Mouse (Mus musculus) forebrain, embryonic 10.5 days (tissue): ENCODE measurements around the gene Sprr2h. TPM values are rescaled to one million over a fixed set of nuclear protein-coding genes. Genes with fewer than 3 reads are reported as not detected.

Experiments
- DNase-seq: peaks from one replicate; pipeline ENCODE4 v3.0.0-alpha.2; 2017; ENCODE audit warnings: low spot score; ENCODE audit errors: extremely low spot score
- H3K27ac ChIP-seq: fragments of 300-500 bp; sonication (generic); 2 replicates; pipeline ENCODE4 v1.5.1; 2016; ENCODE audit warnings: mild to moderate bottlenecking
- H3K27me3 ChIP-seq: fragments of 300-500 bp; sonication (generic); 2 replicates; pipeline ENCODE4 v1.6.1; 2016; ENCODE audit warnings: mild to moderate bottlenecking; ENCODE audit not compliant: poor library complexity, severe bottlenecking
- H3K36me3 ChIP-seq: fragments of 300-500 bp; sonication (generic); replicated peaks from 2 replicates; pipeline ENCODE4 v1.6.1; 2016; ENCODE audit warnings: mild to moderate bottlenecking, moderate library complexity
- H3K4me1 ChIP-seq: fragments of 300-500 bp; sonication (generic); 2 replicates; pipeline ENCODE4 v1.6.1; 2016
- H3K4me3 ChIP-seq: fragments of 300-500 bp; sonication (generic); 2 replicates; pipeline ENCODE4 v1.5.1; 2016; ENCODE audit warnings: mild to moderate bottlenecking, moderate library complexity
- H3K9me3 ChIP-seq: fragments of 300-500 bp; sonication (generic); 2 replicates; pipeline ENCODE4 v1.6.1; 2016; ENCODE audit warnings: mild to moderate bottlenecking, moderate library complexity
- WGBS: fragments of 180-500 bp; shearing (Covaris S2); methylation state at CpG from one replicate; pipeline ENCODE4 v1.1.7; 2016; 5-methylcytosine and 5-hydroxymethylcytosine counted together
- polyA plus RNA-seq: library from polyadenylated mRNA; unstranded; fragments of >200 nt; fragmentation: Nextera tagmentation; extraction: Ambion mirVana; gene quantifications from 2 replicates; pipeline ENCODE4 v1.2.1, GENCODE M21; 2016

Sprr2h gene
- not detected in 2 replicates for polyA plus RNA-seq

DNA sequence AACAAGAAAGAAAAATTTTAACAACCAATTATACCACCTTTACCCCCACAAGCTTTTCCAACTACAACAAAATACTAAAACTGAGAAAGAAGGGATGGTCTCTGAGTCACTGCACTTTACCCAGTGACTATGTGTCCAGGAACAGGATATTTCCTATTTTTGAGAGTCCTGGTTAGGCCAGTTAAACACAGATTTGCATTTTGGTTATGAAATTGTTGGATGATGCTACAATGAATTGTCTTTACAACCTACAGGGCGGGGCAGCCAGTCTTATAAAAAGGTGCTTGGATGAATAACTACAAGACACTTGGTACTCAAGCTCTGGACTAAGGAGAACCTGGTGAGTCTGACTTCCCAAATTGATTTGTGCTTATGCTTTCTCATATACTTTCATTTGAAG is at the start of gene Sprr2h:
TSS of gene Sprr2h (plus strand) at position 301 of the 400 bp plus-strand sequence.
- no peak within 1 kb of the TSS for H3K4me3 ChIP-seq
- DNase-seq, result no peak
- H3K9me3 ChIP-seq, result no peaks in the 10 kb centered on the region
- H3K27ac ChIP-seq, result no peak within 1 kb of the TSS
- 84% methylated on average over 1 of the region's 1 CpGs for WGBS
- no peaks in the 10 kb centered on the region for H3K27me3 ChIP-seq
- no peaks in the 10 kb centered on the region for H3K36me3 ChIP-seq
- H3K4me1 ChIP-seq, result no peaks in the 10 kb centered on the region

DNA sequence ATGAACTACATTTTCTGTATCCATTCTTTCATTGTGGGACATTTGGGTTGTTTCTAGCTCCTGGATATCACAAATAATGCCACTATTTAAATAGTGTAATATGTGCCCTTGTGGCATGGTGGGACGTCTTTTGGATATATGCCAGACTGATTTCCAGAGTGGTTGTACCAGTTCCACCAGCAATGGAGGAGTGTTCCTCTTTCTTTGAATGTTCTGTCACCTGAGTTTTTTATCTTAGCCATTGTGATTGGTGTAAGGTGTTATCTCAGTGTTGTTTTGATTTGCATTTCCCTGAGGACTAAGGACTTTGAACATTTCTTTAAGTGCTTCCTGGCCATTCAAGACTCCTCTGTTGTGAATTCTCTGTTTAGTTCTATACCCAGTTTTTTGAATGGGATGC is 49.2 kb upstream of the Sprr2h start:
- 91% methylated on average over 1 of the region's 1 CpGs for WGBS
- Histone ChIP-seq H3K27me3 (no peaks in the 10 kb centered on the region), H3K27ac (no peak overlapping the region), H3K36me3 (no peaks in the 10 kb centered on the region), H3K4me1 (no peaks in the 10 kb centered on the region), H3K9me3 (no peaks in the 10 kb centered on the region), H3K4me3 (no peak overlapping the region)
- no peak for DNase-seq

DNA sequence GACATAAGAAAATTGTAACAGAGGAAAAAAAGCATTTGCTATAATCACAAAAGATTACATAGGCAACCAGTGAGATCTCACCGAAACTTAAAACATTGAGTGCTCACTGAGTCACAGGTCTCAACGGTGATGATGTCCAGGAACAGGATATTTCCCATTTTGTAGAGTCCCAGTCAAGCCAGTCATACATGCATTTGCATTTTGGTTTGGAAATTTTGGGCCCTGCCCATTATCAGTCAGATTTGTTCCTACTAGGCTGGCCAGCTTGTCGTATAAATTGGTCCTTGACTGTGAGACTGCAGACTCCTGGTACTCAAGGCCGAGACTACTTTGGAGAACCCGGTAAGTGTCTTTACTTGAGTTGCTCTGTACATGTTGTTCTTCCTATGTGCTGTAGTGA is 46.6 kb upstream of the Sprr2h start, which contains the start of gene Sprr2d:
TSS of gene Sprr2d (plus strand) at position 301 of the 400 bp plus-strand sequence.
- Histone ChIP-seq H3K4me3 (no peak within 1 kb of the TSS), H3K27ac (no peak within 1 kb of the TSS), H3K36me3 (no peaks in the 10 kb centered on the region), H3K9me3 (no peaks in the 10 kb centered on the region), H3K27me3 (no peaks in the 10 kb centered on the region), H3K4me1 (no peaks in the 10 kb centered on the region)
- DNase-seq, result no peak
- WGBS, result 93% methylated on average over 5 of the region's 5 CpGs

DNA sequence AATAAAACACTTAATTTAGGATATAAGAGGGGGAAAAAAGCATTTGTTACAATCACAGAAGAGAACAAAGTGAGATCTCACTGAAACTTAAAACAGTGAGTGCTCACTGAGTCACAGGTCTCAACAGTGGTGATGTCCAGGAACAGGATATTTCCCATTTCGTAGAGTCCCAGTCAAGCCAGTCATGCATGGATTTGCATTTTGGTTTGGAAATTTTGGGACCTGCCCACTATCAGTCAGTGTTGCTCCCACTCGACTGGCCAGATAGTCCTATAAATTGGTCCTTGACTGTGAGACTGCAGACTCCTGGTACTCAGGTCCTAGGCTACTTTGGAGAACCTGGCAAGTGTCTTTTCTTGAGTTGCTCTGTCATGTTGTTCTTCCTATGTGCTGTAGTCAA is 33.6 kb upstream of the Sprr2h start, which contains the start of gene Sprr2e:
TSS of gene Sprr2e (plus strand) at position 301 of the 400 bp plus-strand sequence.
- H3K27ac ChIP-seq, result no peak within 1 kb of the TSS
- H3K4me1 ChIP-seq, result no peaks in the 10 kb centered on the region
- no peaks in the 10 kb centered on the region for H3K27me3 ChIP-seq
- no peaks in the 10 kb centered on the region for H3K36me3 ChIP-seq
- no peaks in the 10 kb centered on the region for H3K9me3 ChIP-seq
- no peak for DNase-seq
- H3K4me3 ChIP-seq, result no peak within 1 kb of the TSS
- WGBS, result 89% methylated on average over 2 of the region's 2 CpGs

DNA sequence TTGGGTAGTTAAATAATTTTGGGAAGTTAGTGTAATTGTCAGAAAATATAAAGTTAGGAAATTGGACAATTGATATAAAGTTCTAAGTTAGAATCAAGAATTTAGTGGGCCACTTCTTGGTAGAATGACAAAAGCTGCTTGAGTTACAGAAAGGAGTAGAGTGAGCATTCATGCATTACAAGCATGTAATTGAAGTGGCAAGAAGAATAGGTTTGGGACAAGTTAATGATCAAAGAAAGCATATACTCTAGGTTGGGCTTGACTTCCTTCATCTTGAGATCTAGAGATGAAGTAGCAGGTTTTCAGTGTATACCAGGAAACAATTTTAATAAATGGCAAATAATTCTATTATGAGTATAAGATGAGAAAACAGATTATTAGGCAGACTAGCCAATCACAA is 23.9 kb upstream of the Sprr2h start:
- DNase-seq, result no peak
- H3K9me3 ChIP-seq, result peaks cover 3% of the 10 kb centered on the region; the same call in 1 of the 2 replicates
- no peak overlapping the region for H3K4me3 ChIP-seq
- no peaks in the 10 kb centered on the region for H3K27me3 ChIP-seq
- no peaks in the 10 kb centered on the region for H3K4me1 ChIP-seq
- no peak overlapping the region for H3K27ac ChIP-seq
- H3K36me3 ChIP-seq, result no peaks in the 10 kb centered on the region

DNA sequence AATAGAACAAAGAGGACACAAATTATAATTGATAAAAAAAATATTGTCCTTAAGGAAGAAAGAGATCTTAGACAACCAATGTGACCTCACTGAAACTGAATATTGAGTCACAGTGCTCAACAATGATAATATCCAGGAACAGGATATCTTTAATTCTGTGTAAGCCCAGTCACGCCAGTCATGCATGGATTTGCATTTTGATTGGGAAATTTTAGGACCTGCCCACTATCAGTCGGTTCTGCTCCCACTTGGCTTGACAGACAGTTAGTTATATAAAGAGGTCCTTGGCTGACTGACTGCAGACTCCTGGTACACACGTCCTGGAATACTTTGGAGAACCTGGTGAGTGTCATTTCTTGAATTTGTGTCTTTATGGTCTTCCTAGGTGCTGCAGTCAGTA is 20.6 kb upstream of the Sprr2h start, which contains the start of gene Sprr2f:
TSS of gene Sprr2f (plus strand) at position 301 of the 400 bp plus-strand sequence.
- Histone ChIP-seq H3K27me3 (no peaks in the 10 kb centered on the region), H3K4me3 (no peak within 1 kb of the TSS), H3K27ac (no peak within 1 kb of the TSS), H3K4me1 (no peaks in the 10 kb centered on the region), H3K36me3 (no peaks in the 10 kb centered on the region), H3K9me3 (no peaks in the 10 kb centered on the region)
- WGBS, result 78% methylated on average over 3 of the region's 3 CpGs
- DNase-seq, result no peak

DNA sequence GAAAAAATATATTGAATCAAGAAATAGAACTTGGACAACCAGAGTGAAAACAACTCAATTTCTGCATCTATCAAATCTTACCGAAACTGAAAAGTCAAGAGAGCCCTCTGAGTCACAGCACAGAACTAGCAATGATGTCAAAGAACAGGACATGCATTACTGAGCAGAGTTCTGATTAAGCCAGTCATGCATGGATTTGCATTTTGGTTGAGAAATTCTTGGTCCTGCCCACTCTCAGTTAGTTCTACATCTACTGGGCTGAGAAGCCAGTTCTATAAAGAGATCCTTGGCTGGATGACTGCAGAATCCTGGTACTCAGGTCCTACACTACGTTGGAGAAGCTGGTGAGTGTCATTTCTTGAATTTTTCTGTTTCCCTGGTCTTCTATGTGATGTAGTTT is 11.9 kb upstream of the Sprr2h start:
- H3K9me3 ChIP-seq, result no peaks in the 10 kb centered on the region
- no peaks in the 10 kb centered on the region for H3K36me3 ChIP-seq
- no peak for DNase-seq
- 75% methylated on average over 2 of the region's 2 CpGs for WGBS
- no peaks in the 10 kb centered on the region for H3K4me1 ChIP-seq
- H3K27ac ChIP-seq, result no peak overlapping the region
- H3K4me3 ChIP-seq, result no peak overlapping the region
- H3K27me3 ChIP-seq, result no peaks in the 10 kb centered on the region

DNA sequence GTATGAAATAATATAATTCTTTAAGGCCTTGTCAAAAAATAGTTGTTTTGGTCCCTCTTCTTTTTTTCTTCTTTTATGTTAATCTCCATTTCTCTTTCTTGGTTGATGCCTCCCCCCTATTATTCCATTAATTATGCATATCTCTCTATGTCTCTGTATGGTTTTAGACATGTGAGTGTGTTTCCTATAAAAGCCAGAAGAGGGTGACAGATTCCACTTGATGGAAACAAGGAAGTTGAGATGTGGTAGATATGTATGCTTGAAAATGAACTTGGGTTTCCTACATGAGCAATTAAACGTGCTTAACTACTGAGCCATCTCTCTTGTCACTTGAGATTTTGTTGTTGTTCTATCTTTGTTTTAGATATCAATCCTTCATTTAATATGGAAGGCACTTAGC is 8.8 kb downstream of the Sprr2h start:
- no peak overlapping the region for H3K27ac ChIP-seq
- H3K4me3 ChIP-seq, result no peak overlapping the region
- no peak for DNase-seq
- no peaks in the 10 kb centered on the region for H3K27me3 ChIP-seq
- no peaks in the 10 kb centered on the region for H3K36me3 ChIP-seq
- 60% methylated on average over 1 of the region's 1 CpGs for WGBS
- H3K9me3 ChIP-seq, result no peaks in the 10 kb centered on the region
- H3K4me1 ChIP-seq, result no peaks in the 10 kb centered on the region

DNA sequence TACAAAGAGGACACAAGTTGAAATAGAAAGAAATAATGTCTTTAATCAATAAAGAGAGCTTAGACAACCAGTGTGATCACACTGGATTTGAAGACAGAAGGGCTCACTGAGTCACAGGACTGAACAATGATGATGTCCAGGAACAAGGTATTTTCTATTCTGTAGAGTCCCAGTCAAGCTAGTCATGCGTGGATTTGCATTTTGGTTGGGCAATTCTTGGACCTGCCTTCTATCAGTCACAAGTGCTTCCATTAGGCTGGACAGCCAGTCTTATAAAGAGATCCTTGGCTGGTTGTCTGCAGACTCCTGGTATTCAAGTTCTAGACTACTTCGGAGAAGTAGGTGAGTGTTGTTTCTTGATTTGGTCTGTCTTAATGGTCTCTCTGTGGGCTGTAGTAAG is 22.2 kb downstream of the Sprr2h start, which contains the start of gene Sprr2i:
TSS of gene Sprr2i (plus strand) at position 301 of the 400 bp plus-strand sequence.
- Histone ChIP-seq H3K27me3 (no peaks in the 10 kb centered on the region), H3K36me3 (no peaks in the 10 kb centered on the region), H3K27ac (no peak within 1 kb of the TSS), H3K4me3 (no peak within 1 kb of the TSS), H3K4me1 (no peaks in the 10 kb centered on the region), H3K9me3 (no peaks in the 10 kb centered on the region)
- DNase-seq, result no peak
- 96% methylated on average over 2 of the region's 2 CpGs for WGBS

DNA sequence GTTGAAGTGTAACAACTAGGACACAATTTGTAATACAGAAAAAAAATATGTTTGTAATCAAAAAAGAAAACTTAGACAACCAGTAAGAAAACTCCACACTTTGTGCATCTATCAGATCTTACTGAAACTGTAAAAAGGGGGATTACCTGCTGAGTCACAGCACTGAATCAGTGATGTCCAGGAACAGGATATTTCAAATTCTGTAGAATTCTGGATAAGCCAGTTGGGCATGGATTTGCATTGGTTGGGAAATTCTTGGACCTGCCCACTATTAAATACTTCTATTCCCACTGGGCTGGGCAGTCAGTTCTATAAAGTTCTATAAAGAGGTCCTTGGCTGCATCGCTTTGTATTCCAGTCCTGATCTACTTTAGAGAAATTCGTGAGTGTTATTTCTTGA is 32.3 kb downstream of the Sprr2h start, which contains the start of gene Sprr2j-ps:
TSS of gene Sprr2j-ps (plus strand) at position 301 of the 400 bp plus-strand sequence.
- Histone ChIP-seq H3K27ac (no peak within 1 kb of the TSS), H3K9me3 (no peaks in the 10 kb centered on the region), H3K27me3 (no peaks in the 10 kb centered on the region), H3K4me1 (no peaks in the 10 kb centered on the region), H3K36me3 (no peaks in the 10 kb centered on the region), H3K4me3 (no peak within 1 kb of the TSS)
- WGBS, result 95% methylated on average over 2 of the region's 2 CpGs
- DNase-seq, result no peak

DNA sequence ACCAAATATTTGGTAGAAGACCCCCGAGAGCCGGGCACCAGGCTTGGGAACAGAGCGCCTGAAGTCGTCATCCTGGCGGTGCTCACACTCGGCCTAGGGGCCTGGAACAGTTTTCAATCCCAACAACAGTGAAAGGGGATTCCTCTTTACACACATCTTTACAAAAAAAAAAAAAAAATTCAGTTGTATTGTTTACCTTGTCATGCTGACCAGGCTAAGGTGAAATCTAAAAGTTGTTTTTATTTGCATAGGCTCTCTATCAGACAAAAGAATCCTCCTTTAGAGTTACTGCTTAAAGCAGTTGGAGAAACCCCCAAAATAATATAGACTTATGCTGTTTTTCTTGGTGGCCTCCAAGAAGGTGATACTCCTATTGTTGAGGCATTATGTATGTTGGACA is 43.8 kb downstream of the Sprr2h start, which contains the start of gene Gm9774:
TSS of gene Gm9774 (minus strand) at position 101 of the 400 bp plus-strand sequence.
- H3K4me1 ChIP-seq, result no peaks in the 10 kb centered on the region
- H3K27me3 ChIP-seq, result no peaks in the 10 kb centered on the region
- no peak within 1 kb of the TSS for H3K27ac ChIP-seq
- 94% methylated on average over 6 of the region's 6 CpGs for WGBS
- H3K36me3 ChIP-seq, result no peaks in the 10 kb centered on the region
- no peak within 1 kb of the TSS for H3K4me3 ChIP-seq
- H3K9me3 ChIP-seq, result no peaks in the 10 kb centered on the region
- DNase-seq, result no peak

DNA sequence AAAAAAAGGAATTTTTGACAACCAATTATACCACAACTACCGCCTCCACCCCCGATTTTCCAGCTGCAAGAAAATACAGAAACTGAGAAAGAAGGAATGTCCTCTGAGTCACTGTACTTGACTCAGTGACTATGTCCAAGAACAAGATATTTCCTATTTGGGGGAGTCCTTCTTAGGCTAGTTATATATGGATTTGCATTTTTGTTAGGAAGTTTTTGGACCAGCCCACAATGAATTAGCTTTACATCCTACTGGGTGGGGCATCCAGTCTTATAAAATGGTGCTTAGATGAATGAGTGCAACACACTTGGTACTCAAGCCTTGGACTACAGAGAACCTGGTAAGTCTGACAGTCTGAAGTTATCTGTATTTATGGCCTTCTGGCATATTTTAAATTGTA is 46.8 kb downstream of the Sprr2h start, which contains the start of gene Sprr2k:
TSS of gene Sprr2k (plus strand) at position 301 of the 400 bp plus-strand sequence.
- H3K9me3 ChIP-seq, result no peaks in the 10 kb centered on the region
- no peaks in the 10 kb centered on the region for H3K27me3 ChIP-seq
- no peaks in the 10 kb centered on the region for H3K36me3 ChIP-seq
- no peak within 1 kb of the TSS for H3K27ac ChIP-seq
- H3K4me1 ChIP-seq, result no peaks in the 10 kb centered on the region
- no peak within 1 kb of the TSS for H3K4me3 ChIP-seq
- 93% methylated on average over 2 of the region's 2 CpGs for whole genome bisulfite sequencing
- no peak for DNase-seq
